Mouse (Mus musculus) left cerebral cortex, adult 8-10 months (tissue): ENCODE measurements at regions not wholly inside any gene's neighbourhood (a gene's known extent, or its start where the extent isn't known, plus 50 kb on each side); places are given as distances from the start of the nearest gene placed in this dataset.

Experiments used
- DNase-seq, 2 experiments: peaks; one replicate each; pipeline ENCODE4 v3.0.0; 2022; ENCODE audit warnings: low spot score in 2 of 2

DNA sequence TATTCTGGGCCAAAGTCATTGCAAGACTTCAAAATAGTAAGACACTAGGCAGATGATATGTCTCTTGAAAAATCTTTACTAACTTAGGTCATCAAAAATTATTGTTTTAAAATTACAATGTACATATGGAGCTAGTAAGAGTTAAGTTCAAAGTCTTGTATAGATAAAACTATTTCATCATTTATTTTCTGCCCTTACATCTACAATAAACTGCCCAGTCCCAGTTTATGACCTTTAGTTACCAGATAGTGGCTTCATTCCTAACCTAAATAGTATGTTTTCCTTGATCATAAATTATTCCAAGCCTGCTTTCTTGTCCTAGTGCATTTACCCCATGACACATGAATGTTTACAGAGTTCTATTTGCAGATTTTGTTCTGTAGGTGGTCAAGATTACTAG lies 72.9 kb downstream of the Manea start:
- DNase-seq: no peak

DNA sequence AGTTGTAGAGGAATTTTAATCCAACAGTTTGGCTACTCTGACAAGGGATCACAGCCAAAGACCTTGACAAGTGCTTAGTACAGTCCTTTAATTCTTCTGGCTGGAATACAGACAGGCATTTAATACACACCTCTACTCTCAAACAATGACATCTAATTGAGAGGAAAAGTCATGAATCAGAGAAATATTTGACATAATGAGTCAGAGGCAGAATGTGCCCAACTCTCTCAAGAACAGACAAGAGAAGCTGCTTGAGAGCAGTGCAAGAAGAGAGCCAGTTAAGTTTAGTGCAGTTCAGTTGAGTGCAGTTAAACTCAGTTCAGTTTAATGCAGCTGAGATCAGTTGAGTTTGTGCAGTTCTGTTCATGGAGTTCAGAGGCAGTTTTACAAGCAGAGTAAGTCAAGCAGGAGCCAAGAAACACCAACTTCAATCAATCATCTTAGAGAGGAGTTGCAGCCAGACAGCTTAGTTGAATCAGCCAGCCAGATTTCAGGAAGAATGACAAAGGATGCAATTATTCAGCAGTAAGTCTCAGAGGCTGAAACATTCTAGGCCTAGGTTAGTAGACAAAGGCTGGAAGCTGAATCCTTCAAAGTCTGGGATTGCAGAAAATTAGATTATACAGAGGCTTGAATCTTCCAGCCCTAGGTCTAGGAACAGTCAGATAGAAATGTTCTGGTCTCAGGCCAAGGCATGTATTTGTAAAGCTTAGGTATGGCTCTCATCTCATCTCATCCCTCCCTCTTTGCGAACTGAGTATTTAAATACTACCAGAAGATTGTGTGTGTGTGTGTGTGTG lies 87.3 kb downstream of the Manea start:
- no peak for DNase-seq

DNA sequence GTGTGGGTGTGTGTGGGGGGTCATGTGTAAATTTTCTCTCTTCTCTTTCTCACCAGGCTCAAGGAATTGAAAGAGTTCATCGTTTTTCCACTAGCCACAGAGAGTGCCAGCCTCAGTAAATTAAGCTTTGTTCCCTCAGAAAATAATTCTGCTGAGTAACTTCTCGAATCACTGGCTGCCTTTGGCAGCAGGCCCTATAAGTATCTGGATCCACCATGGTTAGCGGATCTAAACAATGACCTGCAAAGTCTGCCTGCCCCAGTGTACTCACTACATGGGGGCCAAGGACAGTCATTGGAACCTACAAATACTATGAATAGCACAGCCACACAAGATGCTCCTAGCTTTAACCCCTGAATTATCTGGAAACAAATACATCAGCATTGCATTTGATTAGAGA lies 90.8 kb downstream of the Manea start:
- DNase-seq: no peak

GRCm38 (mm10) chr4:26247925-26248856 lies 98.5 kb downstream of the Manea start:
- peak; percentile 7 to 8 for DNase-seq

DNA sequence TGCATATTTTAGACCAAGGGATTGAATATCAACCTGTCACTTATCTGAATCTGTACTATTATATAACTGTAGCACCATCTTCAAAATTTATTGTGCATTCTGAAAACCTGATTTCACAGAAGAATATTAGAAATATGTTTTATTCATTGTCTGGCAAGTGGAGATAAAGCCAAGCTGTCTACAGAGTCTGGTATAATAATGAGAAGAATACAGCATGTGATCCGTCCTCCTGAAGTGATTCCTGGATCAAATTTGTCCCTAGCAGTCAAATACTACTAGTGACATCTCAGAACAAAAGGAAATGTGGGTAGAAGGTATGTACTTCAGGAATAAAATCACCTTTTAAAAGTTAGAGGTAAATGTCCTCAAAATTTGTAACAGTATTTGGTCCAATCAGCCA lies 123.4 kb downstream of the Manea start:
- DNase-seq: no peak
